Mouse (Mus musculus) subcutaneous adipose tissue, adult 2 months (tissue): ENCODE results near the gene Fndc9. TPM values are rescaled to one million over a fixed set of nuclear protein-coding genes. Genes with fewer than 3 reads are reported as not detected.

Experiments used
- polyA plus RNA-seq: library from polyadenylated mRNA; depleted of rRNA; stranded (reverse); fragments of >200 nt; gene quantifications from 2 replicates; pipeline ENCODE4 v1.2.3, GENCODE M21; 2012; ENCODE audit warnings: low replicate concordance; rRNA removed

Fndc9 gene
- 0.08 TPM in 1 of 2 replicates, not detected in the other for polyA plus RNA-seq

GRCm38 (mm10) chr11:46235334-46235733 is at the start of gene Fndc9:
Fndc9 (plus strand) TSS chr11:46235531.

Other genes with a start within 250 kb of the Fndc9 start
- 12.8 and 17.6 TPM in 2 replicates for gene Gm12166, start 183.2 kb upstream of the Fndc9 start, polyA plus RNA-seq
- gene Adam19, start 179.5 kb upstream of the Fndc9 start, polyA plus RNA-seq: 16.5 and 30.5 TPM in 2 replicates
- 0.59 and 3.9 TPM in 2 replicates for gene Nipal4, start 69.0 kb upstream of the Fndc9 start, polyA plus RNA-seq
- 0.85 and 3.5 TPM in 2 replicates for gene Cyfip2, start 77.3 kb downstream of the Fndc9 start, polyA plus RNA-seq
- 0.46 and 0.62 TPM in 2 replicates for gene Itk, start 154.0 kb downstream of the Fndc9 start, polyA plus RNA-seq
- gene Fam71b, start 161.0 kb downstream of the Fndc9 start, polyA plus RNA-seq: 0.05 TPM in 1 of 2 replicates, not detected in the other
- 11.0 and 24.6 TPM in 2 replicates for gene Med7, start 201.4 kb downstream of the Fndc9 start, polyA plus RNA-seq
- 0.13 and 0.58 TPM in 2 replicates for gene Havcr2, start 219.4 kb downstream of the Fndc9 start, polyA plus RNA-seq